Mouse (Mus musculus) testis, adult 2 months (tissue): ENCODE data around the gene 5730409E04Rik. TPM values are rescaled to one million over a fixed set of nuclear protein-coding genes. Genes with fewer than 3 reads are reported as not detected.

Source experiments
- H3K27ac ChIP-seq: fragments of 200-500 bp; 2 replicates; pipeline ENCODE4 v1.5.1; 2012; ENCODE audit warnings: low read depth, low read length; ENCODE audit not compliant: control insufficient read depth, insufficient read depth
- H3K27me3 ChIP-seq: fragments of 200-500 bp; 2 replicates; pipeline ENCODE4 v1.6.1; 2012; ENCODE audit warnings: mild to moderate bottlenecking, low read length, moderate library complexity; ENCODE audit not compliant: control insufficient read depth, insufficient read depth
- H3K36me3 ChIP-seq: fragments of 200-500 bp; 2 replicates; pipeline ENCODE4 v1.6.1; 2012; ENCODE audit warnings: mild to moderate bottlenecking, low read length; ENCODE audit not compliant: control insufficient read depth, insufficient read depth
- H3K4me1 ChIP-seq: fragments of 200-500 bp; 2 replicates; pipeline ENCODE4 v1.6.1; 2012; ENCODE audit warnings: low read length; ENCODE audit not compliant: control insufficient read depth, insufficient read depth
- H3K4me3 ChIP-seq: fragments of 200-500 bp; 2 replicates; pipeline ENCODE4 v1.5.1; 2012; ENCODE audit warnings: low read depth, mild to moderate bottlenecking, low read length, moderate library complexity, mixed read lengths; ENCODE audit not compliant: control insufficient read depth
- CTCF ChIP-seq: fragments of 200-500 bp; IDR thresholded peaks from 2 replicates; pipeline ENCODE4 v1.5.1; 2012; ENCODE audit warnings: low read depth, mild to moderate bottlenecking, inconsistent platforms, low read length, moderate library complexity; ENCODE audit not compliant: control insufficient read depth, insufficient read depth, insufficient replicate concordance
- POLR2A ChIP-seq: fragments of 200-500 bp; IDR thresholded peaks from 2 replicates; pipeline ENCODE4 v1.6.1; 2012; ENCODE audit warnings: low read depth, mild to moderate bottlenecking, inconsistent platforms, low read length, moderate library complexity; ENCODE audit not compliant: control insufficient read depth
- polyA plus RNA-seq: library from polyadenylated mRNA; depleted of rRNA; stranded (reverse); fragments of >200 nt; gene quantifications from 2 replicates; pipeline ENCODE4 v1.2.3, GENCODE M21; 2012

5730409E04Rik gene
- polyA plus RNA-seq, 1 experiment: 2.2 TPM

GRCm38 (mm10) chr4:126637446-126637845 is 27.8 kb downstream of the 5730409E04Rik start:
- Histone ChIP-seq H3K4me1 (peaks cover 2% of the 10 kb centered on the region; the same call in 1 of the 2 replicates), H3K27me3 (no peaks in the 10 kb centered on the region), H3K4me3 (no peak overlapping the region), H3K27ac (no peak overlapping the region), H3K36me3 (no peaks in the 10 kb centered on the region)
- no peak for TF ChIP-seq CTCF
- no peak for TF ChIP-seq POLR2A

GRCm38 (mm10) chr4:126639339-126639738 is 29.7 kb downstream of the 5730409E04Rik start:
- no peak for TF ChIP-seq POLR2A
- no peak for TF ChIP-seq CTCF

GRCm38 (mm10) chr4:126641901-126642300 is 32.3 kb downstream of the 5730409E04Rik start:
- TF ChIP-seq POLR2A (no peak), CTCF (no peak)
- H3K36me3 ChIP-seq: no peaks in the 10 kb centered on the region
- H3K27ac ChIP-seq: no peak overlapping the region
- H3K4me3 ChIP-seq: no peak overlapping the region
- H3K4me1 ChIP-seq: peaks cover 2% of the 10 kb centered on the region; the same call in 1 of the 2 replicates
- no peaks in the 10 kb centered on the region for H3K27me3 ChIP-seq

More at GRCm38 (mm10) chr4:126639339-126639738, 29.7 kb downstream of the 5730409E04Rik start:
- Histone ChIP-seq H3K4me1 (peaks cover 2% of the 10 kb centered on the region; the same call in 1 of the 2 replicates), H3K27me3 (no peaks in the 10 kb centered on the region), H3K27ac (no peak overlapping the region), H3K4me3 (no peak overlapping the region), H3K36me3 (no peaks in the 10 kb centered on the region)

GRCm38 (mm10) chr4:126643815-126644214 is 34.2 kb downstream of the 5730409E04Rik start:
- Histone ChIP-seq H3K27me3 (no peaks in the 10 kb centered on the region), H3K27ac (no peak overlapping the region), H3K36me3 (no peaks in the 10 kb centered on the region), H3K4me1 (peaks cover 2% of the 10 kb centered on the region), H3K4me3 (no peak overlapping the region)
- TF ChIP-seq CTCF (no peak), POLR2A (no peak)

- H3K27me3 ChIP-seq: no peaks in the 10 kb centered on the region
- H3K4me3 ChIP-seq: no peak overlapping the region
- H3K27ac ChIP-seq: no peak overlapping the region
- TF ChIP-seq CTCF: no peak
- no peak for TF ChIP-seq POLR2A
- H3K36me3 ChIP-seq: no peaks in the 10 kb centered on the region
- peaks cover 2% of the 10 kb centered on the region for H3K4me1 ChIP-seq
Observed at GRCm38 (mm10) chr4:126644333-126644963, 34.8 kb downstream of the 5730409E04Rik start.

- Histone ChIP-seq H3K27me3 (no peaks in the 10 kb centered on the region), H3K4me3 (no peak overlapping the region), H3K4me1 (peaks cover 4% of the 10 kb centered on the region), H3K27ac (no peak overlapping the region), H3K36me3 (no peaks in the 10 kb centered on the region)
- no peak for TF ChIP-seq POLR2A
Observed at GRCm38 (mm10) chr4:126647996-126648910, 38.6 kb downstream of the 5730409E04Rik start.

- Histone ChIP-seq H3K36me3 (no peaks in the 10 kb centered on the region), H3K4me3 (no peak overlapping the region), H3K4me1 (peaks cover 4% of the 10 kb centered on the region), H3K27ac (no peak overlapping the region), H3K27me3 (no peaks in the 10 kb centered on the region)
- TF ChIP-seq POLR2A (no peak), CTCF (no peak)
Observed at GRCm38 (mm10) chr4:126653148-126653547, 43.5 kb downstream of the 5730409E04Rik start.
